Comparison of ENCODE assay signal across 8 mouse cellular contexts in genomic region chr11:96005403-96006271, GRCm38 (mm10). TPM values are rescaled to one million over a fixed set of nuclear protein-coding genes. Genes with fewer than 3 reads are reported as not detected.
DNase-seq lines count a peak whose midpoint lies in the region; ATAC-seq and TF ChIP-seq lines count a peak whose summit lies in the region.

TSS of gene Igf2bp1 (minus strand) at chr11:96005940.

- peak within 1 kb of the TSS; percentile 37 for H3K9ac ChIP-seq in heart, adult 2 months (ENCODE audit: low read depth, low read length)
- H3K9ac ChIP-seq in forebrain, embryonic 13.5 days = peak within 1 kb of the TSS; percentile 94
- peak within 1 kb of the TSS; percentile 97 for H3K9ac ChIP-seq in intestine, embryonic 16.5 days (ENCODE audit: low read depth, low read length)
- peak within 1 kb of the TSS; percentile 91 for H3K9ac ChIP-seq in midbrain, embryonic 13.5 days (replicated peaks)

- H3K4me3 ChIP-seq in heart, adult 2 months = peak within 1 kb of the TSS; percentile 29
- H3K4me3 ChIP-seq in forebrain, embryonic 13.5 days = peak within 1 kb of the TSS; percentile 89
- H3K4me3 ChIP-seq in intestine, embryonic 16.5 days (ENCODE audit: low read length) = peak within 1 kb of the TSS; percentile 82
- peak within 1 kb of the TSS; percentile 88 for H3K4me3 ChIP-seq in midbrain, embryonic 13.5 days (replicated peaks)

- no peak for TF ChIP-seq POLR2A in heart, adult 2 months (IDR thresholded peaks at IDR 0.05; ENCODE audit: insufficient read depth, low read depth, low read length)

- no peaks in the 10 kb centered on the region for H3K79me2 ChIP-seq in heart, adult 2 months (replicated peaks; ENCODE audit: control insufficient read depth, insufficient read depth, low read length)

- intact Hi-C loops in heart, adult 2 months (cut with DNase I) = loop anchor here (10.0 kb wide), 2 partner anchors 199 to 279 kb away; partner anchors contain the start of genes Hoxb7 and Hoxb8

- peak within 1 kb of the TSS; percentile 83 for H3K4me2 ChIP-seq in forebrain, embryonic 13.5 days
- peak within 1 kb of the TSS; percentile 98 for H3K4me2 ChIP-seq in intestine, embryonic 16.5 days (ENCODE audit: low read depth, low read length)
- H3K4me2 ChIP-seq in midbrain, embryonic 13.5 days (replicated peaks) = peak within 1 kb of the TSS; percentile 80

- peak; percentile 44 to 66 for DNase-seq in heart, adult 2 months
- DNase-seq in heart, adult 9 months (ENCODE audit: low spot score in 2 of 2) = no peak
- peak; percentile 73 for DNase-seq in adrenal gland, adult 2 months
- DNase-seq in urinary bladder, postnatal 25 days (ENCODE audit: low spot score) = peak; percentile 42
- no peak for DNase-seq in layer of hippocampus, adult 8-10 months (ENCODE audit: low spot score in 2 of 2)

- no peaks in the 10 kb centered on the region for H3K9me3 ChIP-seq in forebrain, embryonic 13.5 days (replicated peaks)
- no peaks in the 10 kb centered on the region for H3K9me3 ChIP-seq in intestine, embryonic 16.5 days (ENCODE audit: control insufficient read depth, low read length)
- no peaks in the 10 kb centered on the region for H3K9me3 ChIP-seq in midbrain, embryonic 13.5 days

- no peak for TF ChIP-seq EP300 in heart, adult 2 months (IDR thresholded peaks at IDR 0.05; ENCODE audit: insufficient read depth, low read depth, low read length)

- no peak for TF ChIP-seq CTCF in heart, adult 2 months (IDR thresholded peaks at IDR 0.05)

- H3K36me3 ChIP-seq in heart, adult 2 months (ENCODE audit: control insufficient read depth, insufficient read depth, low read length) = no peaks in the 10 kb centered on the region
- no peaks in the 10 kb centered on the region for H3K36me3 ChIP-seq in forebrain, embryonic 13.5 days (ENCODE audit: poor library complexity, severe bottlenecking)
- no peaks in the 10 kb centered on the region for H3K36me3 ChIP-seq in intestine, embryonic 16.5 days (ENCODE audit: control insufficient read depth, insufficient read depth, low read length)
- H3K36me3 ChIP-seq in midbrain, embryonic 13.5 days = no peaks in the 10 kb centered on the region

- WGBS in heart, adult 2 months = under 1% methylated on average over 72 of the region's 74 CpGs
- WGBS in forebrain, embryonic 13.5 days = under 1% methylated on average over 64 of the region's 74 CpGs
- WGBS in intestine, embryonic 16.5 days = under 1% methylated on average over 68 of the region's 74 CpGs
- under 1% methylated on average over 45 of the region's 74 CpGs for WGBS in midbrain, embryonic 13.5 days

- H3K27ac ChIP-seq in heart, adult 2 months = no peak within 1 kb of the TSS
- H3K27ac ChIP-seq in forebrain, embryonic 13.5 days = peak within 1 kb of the TSS; percentile 99
- H3K27ac ChIP-seq in intestine, embryonic 16.5 days (ENCODE audit: low read length) = peak within 1 kb of the TSS; percentile 93
- peak within 1 kb of the TSS; percentile 98 for H3K27ac ChIP-seq in midbrain, embryonic 13.5 days

- peaks cover 2% of the 10 kb centered on the region; the same call in 1 of the 2 replicates for H3K4me1 ChIP-seq in heart, adult 2 months (ENCODE audit: control insufficient read depth, insufficient read depth, low read length)
- peaks cover 32% of the 10 kb centered on the region for H3K4me1 ChIP-seq in forebrain, embryonic 13.5 days
- H3K4me1 ChIP-seq in intestine, embryonic 16.5 days (ENCODE audit: control insufficient read depth, insufficient read depth, low read length) = peaks cover 28% of the 10 kb centered on the region
- peaks cover 38% of the 10 kb centered on the region for H3K4me1 ChIP-seq in midbrain, embryonic 13.5 days (replicated peaks)

- peaks cover 39% of the 10 kb centered on the region for H3K27me3 ChIP-seq in heart, adult 2 months (ENCODE audit: control insufficient read depth, insufficient read depth, low read length)
- no peaks in the 10 kb centered on the region for H3K27me3 ChIP-seq in forebrain, embryonic 13.5 days
- H3K27me3 ChIP-seq in intestine, embryonic 16.5 days (replicated peaks; ENCODE audit: control insufficient read depth, insufficient read depth, low read length) = no peaks in the 10 kb centered on the region
- no peaks in the 10 kb centered on the region for H3K27me3 ChIP-seq in midbrain, embryonic 13.5 days

- ATAC-seq in forebrain, embryonic 13.5 days = peak; percentile 66
- ATAC-seq in intestine, embryonic 16.5 days = peak; percentile 65
- peak; percentile 43 for ATAC-seq in midbrain, embryonic 13.5 days

RNA-seq across cellular contexts. Expression of gene Igf2bp1, which starts in this region (rescaled TPM):
- total RNA-seq in heart, adult 2 months (2021) = under 1 TPM; 0.05 to 0.23 TPM
- polyA plus RNA-seq in heart, adult 2 months (2012; rRNA removed) = 0.31 TPM in 1 of 2 replicates, not detected in the other
- under 1 TPM; 0.59 to 0.95 TPM for total RNA-seq in adrenal gland, adult 2 months (2021)
- polyA plus RNA-seq in adrenal gland, adult 2 months (2012; rRNA removed) = 0.10 and 0.19 TPM in 2 replicates
- 53.4 and 58.0 TPM in 2 replicates for polyA plus RNA-seq in forebrain, embryonic 13.5 days (2015; fragmentation: Nextera tagmentation; extraction: Ambion mirVana)
- 38.5 and 41.0 TPM in 2 replicates for polyA plus RNA-seq in intestine, embryonic 16.5 days (2015; fragmentation: Nextera tagmentation; extraction: Ambion mirVana)
- 40.2 and 40.6 TPM in 2 replicates for polyA plus RNA-seq in midbrain, embryonic 13.5 days (2015; fragmentation: Nextera tagmentation; extraction: Ambion mirVana)
- not detected for total RNA-seq in layer of hippocampus, adult 8-10 months (2022)

Comparison
In these comparisons a context has a peak if more than half of its experiments do, and no peak if none do; other contexts are left out.
1. RNA of gene Igf2bp1 (polyA plus RNA-seq): 53.4 to 58.0 TPM in forebrain, embryonic 13.5 days, 38.5 to 41.0 TPM in intestine, embryonic 16.5 days and 40.2 to 40.6 TPM in midbrain, embryonic 13.5 days; 0.31 TPM in heart, adult 2 months and 0.10 to 0.19 TPM in adrenal gland, adult 2 months; every median in the first group is over 10 times any median in the second.
2. Peak in DNase-seq, H3K4me3 ChIP-seq and H3K9ac ChIP-seq in heart, adult 2 months; RNA of the gene not detected or under 1 TPM.
3. Peak in DNase-seq in adrenal gland, adult 2 months; RNA of the gene not detected or under 1 TPM.
4. H3K4me3 ChIP-seq: peak in every context shown above with its lines; median percentile 89 in forebrain, embryonic 13.5 days; 88 in midbrain, embryonic 13.5 days; 82 in intestine, embryonic 16.5 days; 29 in heart, adult 2 months.
5. H3K9ac ChIP-seq: peak in every context shown above with its lines; median percentile 97 in intestine, embryonic 16.5 days; 94 in forebrain, embryonic 13.5 days; 91 in midbrain, embryonic 13.5 days; 37 in heart, adult 2 months.
6. Peak in every context shown above with its lines, with median percentiles within 50 percentile points of each other: ATAC-seq and H3K4me2 ChIP-seq.